Mouse (Mus musculus): ENCODE results near the gene Crip3.
A peak's percentile ranks its signal among the peaks of the same experiment; 100 is the strongest.

Gene Crip3

DNA sequence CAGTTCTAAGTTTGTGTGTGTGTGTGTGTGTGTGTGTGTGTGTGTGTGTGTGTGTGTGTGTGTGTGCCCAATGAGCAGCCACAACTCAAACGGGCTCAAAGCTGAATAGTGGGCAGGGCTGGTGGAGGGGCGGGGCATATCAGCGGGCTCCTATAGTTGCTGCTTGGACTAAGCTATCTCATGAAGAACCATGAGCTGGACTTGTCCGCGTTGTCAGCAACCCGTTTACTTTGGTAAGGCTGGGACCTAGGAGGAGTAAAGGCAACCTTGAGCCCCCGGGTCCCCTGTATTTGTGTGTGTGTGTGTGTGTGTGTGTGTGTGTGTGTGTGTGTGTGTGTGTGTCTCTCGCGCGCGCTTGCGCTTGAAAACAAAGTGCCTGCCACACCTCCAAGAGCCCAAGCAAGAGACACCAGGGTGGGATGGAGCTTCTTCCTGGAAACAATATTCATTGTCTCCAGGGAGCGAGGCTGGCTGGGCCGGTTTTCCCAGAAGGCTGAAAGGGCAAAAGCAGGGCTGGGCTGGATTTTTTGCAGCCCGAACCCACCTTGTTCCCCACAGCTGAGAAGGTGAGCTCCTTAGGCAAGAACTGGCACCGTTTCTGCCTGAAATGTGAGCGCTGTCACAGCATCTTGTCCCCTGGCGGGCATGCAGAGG lies at the start of gene Crip3:
Crip3 (plus strand) TSS at position 166 of the 654 bp plus-strand sequence.
- DNase-seq (ENCODE audit: low spot score in 2 of 2): no peak

DNA sequence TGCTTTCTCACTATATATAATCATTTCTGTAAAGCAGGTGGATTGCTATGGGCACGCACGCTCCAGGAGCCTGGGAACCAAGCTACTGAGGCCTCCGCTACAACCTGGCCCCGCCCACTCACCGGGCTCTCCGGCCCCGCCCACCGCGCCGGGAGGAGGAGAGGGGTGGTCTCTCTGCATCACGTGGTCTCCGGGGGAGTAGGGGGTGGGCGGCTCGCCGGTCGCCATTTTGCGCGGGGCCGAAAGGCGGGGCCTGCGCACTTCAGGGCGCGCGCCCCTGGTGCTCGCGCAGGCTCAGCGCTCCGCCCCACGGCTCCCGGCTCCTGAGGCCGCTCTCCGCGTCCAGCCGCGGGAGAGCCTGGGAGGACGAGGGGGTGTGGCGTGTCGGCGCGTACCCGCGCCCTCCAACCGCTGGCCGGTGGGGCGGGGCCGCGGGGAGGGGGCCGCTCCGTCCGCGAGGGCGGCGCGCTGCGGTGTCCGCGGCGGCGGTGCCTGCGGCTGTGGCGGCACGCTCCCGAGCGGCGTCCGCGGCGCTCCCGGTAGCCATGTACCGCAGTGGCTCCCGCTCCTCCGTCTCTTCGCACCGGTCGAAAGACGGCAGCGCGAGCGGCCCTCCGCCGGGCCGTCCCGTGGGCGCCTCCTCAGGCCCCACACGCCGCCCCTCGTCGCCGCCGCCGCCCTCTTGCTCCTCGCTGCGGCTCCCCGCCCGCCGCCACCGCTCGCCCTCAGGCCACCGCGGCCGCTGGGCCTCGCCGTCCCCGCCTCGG lies 45.2 kb upstream of the Crip3 start, which contains the start of gene Zfp318:
Zfp318 (plus strand) TSS at position 438 of the 767 bp plus-strand sequence.
- peak; percentile 92 to 95 for DNase-seq (ENCODE audit: low spot score in 2 of 2)

DNA sequence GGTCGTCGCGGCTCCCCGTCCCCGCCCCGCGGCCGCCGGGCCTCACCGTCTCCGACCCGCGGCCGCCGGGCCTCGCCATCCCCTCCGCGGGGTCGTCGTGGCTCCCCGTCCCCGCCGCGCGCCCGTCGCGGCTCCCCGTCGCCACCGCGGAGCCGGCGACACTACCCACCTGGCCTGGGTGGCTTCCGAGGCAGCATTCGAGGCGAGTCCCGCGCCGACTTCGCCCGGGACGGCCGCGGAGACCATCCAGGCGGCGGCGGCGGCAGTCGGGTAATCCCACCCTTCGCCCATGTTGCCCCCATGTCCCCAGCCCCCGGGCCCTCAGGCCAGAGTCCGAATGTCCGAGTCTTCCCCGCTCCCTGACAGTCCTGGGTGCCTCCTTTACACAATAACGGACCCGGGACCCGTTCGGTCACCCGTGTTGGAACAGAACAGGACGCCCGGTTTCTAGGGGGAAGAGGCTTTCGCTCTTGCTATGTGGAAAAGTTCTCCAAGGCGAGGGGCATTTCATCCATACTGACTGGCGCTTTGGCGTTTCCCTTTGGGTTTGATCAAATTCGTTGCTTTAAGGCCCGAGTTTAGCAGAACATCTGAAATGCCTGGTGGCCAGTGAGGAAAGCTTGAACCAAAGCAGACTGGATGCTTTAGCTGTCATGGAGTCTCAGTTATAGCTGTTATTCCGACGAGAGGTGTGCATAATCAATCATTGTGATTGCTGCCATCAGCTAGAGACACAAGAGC lies 44.5 kb upstream of the Crip3 start:
- DNase-seq (ENCODE audit: low spot score in 2 of 2): peak; percentile 44 to 50

GRCm38 (mm10) chr17:46388200-46388599 lies 40.5 kb upstream of the Crip3 start:
- DNase-seq (ENCODE audit: low spot score in 2 of 2): peak in 1 of 2 experiments; percentile 26

DNA sequence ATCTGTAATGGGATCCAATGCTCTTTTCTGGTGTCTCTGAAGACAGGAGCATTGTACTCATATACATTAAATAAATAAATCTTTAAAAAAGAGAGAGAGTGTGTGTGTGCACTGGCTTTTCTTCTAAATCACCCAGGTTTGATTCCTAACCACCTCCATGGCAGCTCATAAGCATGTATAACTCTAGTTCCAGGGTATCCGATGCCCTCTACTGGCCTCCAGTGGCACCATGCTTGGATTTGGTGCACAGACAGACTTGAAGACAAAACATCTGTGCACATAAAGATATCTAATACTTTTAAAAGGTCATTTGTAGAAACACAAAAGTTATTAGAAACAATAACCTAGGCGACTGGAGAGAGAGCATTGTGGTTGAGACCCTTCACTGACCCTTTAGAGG lies 35.7 kb upstream of the Crip3 start:
- DNase-seq (ENCODE audit: low spot score in 2 of 2): peak in 1 of 2 experiments; percentile 49

DNA sequence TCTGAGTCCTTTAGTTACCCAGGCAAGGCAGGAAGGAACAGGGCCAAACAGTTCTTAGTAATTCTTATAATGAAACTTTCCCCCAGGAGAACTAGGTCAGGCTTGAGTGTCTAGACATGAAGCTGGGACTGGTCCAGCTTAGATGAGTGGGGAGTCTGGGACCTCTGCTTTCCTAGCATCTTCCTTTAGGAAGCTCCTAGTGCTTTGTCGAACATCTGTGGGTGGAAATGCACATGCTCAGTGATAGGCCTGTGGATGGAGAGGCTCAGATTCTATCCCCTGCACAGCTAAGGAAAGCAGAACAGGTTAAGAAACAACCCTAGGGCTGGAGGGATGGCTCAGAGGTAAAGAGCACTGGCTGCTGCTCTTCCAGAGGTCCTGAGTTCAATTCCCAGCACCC lies 34.1 kb upstream of the Crip3 start:
- no peak for DNase-seq (ENCODE audit: low spot score in 2 of 2)

GRCm38 (mm10) chr17:46408478-46408877 lies 20.2 kb upstream of the Crip3 start:
- DNase-seq (ENCODE audit: low spot score in 2 of 2): no peak

DNA sequence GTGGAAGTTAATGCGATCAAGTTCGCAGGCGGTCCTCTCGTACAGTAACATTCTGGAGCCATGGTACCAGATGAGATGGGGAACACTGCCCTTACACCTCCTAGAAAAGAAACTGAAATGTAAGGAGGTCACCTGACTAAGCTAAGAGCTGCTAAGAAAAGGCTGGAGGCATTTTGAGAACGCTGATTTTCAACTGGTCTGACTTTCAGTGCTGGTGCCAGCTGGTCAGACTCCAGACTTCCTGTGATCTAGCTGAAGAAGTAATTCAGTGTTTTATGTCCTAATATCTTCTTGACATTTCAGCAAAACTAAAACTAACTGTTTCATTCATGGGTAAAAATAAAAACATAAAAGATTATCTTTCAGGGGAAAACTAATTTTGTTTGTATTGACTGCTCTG lies 10.1 kb upstream of the Crip3 start:
- no peak for DNase-seq (ENCODE audit: low spot score in 2 of 2)

GRCm38 (mm10) chr17:46419717-46420116 lies 9.0 kb upstream of the Crip3 start:
- no peak for DNase-seq (ENCODE audit: low spot score in 2 of 2)

- no peak for DNase-seq (ENCODE audit: low spot score in 2 of 2)
Measured at GRCm38 (mm10) chr17:46426496-46426895, 2.2 kb upstream of the Crip3 start.

DNA sequence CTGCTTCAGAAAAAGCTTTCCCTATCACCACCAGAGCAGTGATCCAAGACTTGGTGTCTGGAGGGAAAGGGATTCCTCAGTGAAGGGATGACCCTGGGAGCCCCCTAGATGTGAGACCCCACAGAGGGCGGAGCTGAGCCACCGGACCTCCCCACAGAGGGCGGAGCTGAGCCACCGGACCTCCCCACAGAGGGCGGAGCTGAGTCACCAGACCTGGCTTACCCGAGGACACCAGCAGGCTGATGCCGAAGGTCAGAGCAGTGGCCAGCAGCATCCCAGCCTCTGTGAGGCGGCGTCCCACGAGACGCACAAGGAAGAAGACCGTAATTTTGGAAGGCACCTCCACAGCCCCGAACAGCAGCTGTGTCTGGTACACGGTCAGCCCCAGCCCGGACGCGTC lies 4.9 kb downstream of the Crip3 start:
- no peak for DNase-seq (ENCODE audit: low spot score in 2 of 2)

GRCm38 (mm10) chr17:46436672-46437366 lies 8.1 kb downstream of the Crip3 start:
- DNase-seq (ENCODE audit: low spot score in 2 of 2): peak in 1 of 2 experiments; percentile 38

GRCm38 (mm10) chr17:46438298-46438873 lies 9.7 kb downstream of the Crip3 start, which contains the start of gene Slc22a7:
TSS of gene Slc22a7 (minus strand) at chr17:46438457.
- DNase-seq (ENCODE audit: low spot score in 2 of 2): no peak

GRCm38 (mm10) chr17:46439176-46439575 lies 10.4 kb downstream of the Crip3 start:
- DNase-seq (ENCODE audit: low spot score in 2 of 2): no peak

GRCm38 (mm10) chr17:46444839-46445579 lies 16.3 kb downstream of the Crip3 start:
- DNase-seq (ENCODE audit: low spot score in 2 of 2): no peak

DNA sequence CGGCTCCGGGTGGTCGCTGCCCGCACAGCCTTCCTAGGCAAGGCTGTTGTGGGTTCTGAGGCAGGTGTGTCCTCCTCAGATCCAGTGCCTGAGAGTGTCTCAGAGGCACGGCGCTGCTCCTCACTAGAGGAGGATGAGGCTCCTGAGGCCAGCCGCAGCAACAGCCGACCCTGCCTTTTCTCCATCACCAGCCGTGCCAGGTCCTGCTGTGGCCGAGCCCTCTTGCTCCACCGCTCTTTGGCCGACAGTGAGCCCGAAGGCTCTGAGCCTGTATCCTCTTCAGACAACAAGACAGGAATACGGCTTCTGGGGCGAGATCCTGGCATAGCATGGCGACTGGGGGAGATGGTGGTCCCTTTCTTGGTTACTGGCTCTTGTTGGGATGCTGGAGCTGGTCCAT lies 17.5 kb downstream of the Crip3 start:
- DNase-seq (ENCODE audit: low spot score in 2 of 2): no peak

DNA sequence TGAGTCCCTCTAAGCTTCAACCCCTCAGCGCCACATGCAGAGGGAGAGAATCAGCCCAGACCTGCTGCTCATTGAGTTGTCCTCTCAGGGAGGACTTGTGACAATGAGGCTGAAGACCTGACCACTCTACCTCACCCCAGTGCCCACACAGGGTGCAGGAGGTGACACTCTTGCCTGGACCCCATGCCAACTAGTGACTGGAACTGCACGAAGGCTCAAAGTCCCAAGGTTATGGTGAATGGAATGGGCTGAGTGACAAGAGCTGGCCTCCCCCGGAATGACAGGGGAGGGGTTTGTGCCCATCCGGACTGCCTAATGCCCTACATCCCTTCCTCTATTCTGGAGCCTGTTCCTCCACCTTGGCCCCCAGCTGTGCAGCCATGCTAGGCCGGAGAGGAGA lies 24.0 kb downstream of the Crip3 start:
- DNase-seq (ENCODE audit: low spot score in 2 of 2): no peak

DNA sequence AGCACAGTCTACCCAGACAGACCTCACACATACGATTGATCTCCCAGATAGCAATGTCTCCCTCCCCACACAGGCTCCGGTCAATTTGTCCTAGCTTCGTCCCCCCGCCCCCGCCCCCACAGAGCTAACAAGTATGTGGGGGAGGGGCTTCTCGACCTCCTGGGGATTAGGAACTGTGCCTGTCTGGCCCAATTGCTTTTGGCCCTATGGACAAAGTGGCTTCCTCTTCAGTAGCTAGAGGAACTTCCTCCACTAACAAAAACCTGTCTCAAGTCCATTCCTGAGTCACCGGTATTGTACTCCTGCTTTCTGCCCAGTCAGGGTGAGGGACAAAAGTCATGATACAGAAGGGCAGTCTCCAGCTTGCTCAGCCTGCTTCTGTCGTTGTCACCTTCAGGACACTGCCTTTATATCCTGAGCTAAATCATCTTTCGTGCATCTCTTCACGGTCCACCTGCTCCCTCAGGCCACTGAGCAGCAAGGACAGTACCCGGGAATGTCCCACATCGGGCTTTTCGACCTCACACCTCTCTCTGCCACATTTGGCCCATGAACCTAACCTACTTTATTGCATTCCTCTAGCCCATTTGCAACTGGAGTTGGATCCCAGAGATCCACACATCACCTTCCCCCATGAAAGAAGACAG lies 24.7 kb downstream of the Crip3 start:
- DNase-seq (ENCODE audit: low spot score in 2 of 2): no peak

GRCm38 (mm10) chr17:46453970-46454411 lies 25.3 kb downstream of the Crip3 start:
- DNase-seq (ENCODE audit: low spot score in 2 of 2): no peak

GRCm38 (mm10) chr17:46454539-46454938 lies 25.8 kb downstream of the Crip3 start:
- DNase-seq (ENCODE audit: low spot score in 2 of 2): no peak

Data from spleen, postnatal 10 days (tissue).